Mouse (Mus musculus): ENCODE results near the gene Agfg1.

The Agfg1 gene

GRCm38 (mm10) chr1:82825256-82825655, 14.0 kb upstream of the Agfg1 start:
- no peak for DNase-seq (ENCODE audit: low spot score)

- no peak for DNase-seq (ENCODE audit: low spot score)
Observed at GRCm38 (mm10) chr1:82825783-82826182, 13.5 kb upstream of the Agfg1 start.

GRCm38 (mm10) chr1:82826911-82827310, 12.4 kb upstream of the Agfg1 start:
- no peak for DNase-seq (ENCODE audit: low spot score)

- DNase-seq (ENCODE audit: low spot score), result no peak
Observed at GRCm38 (mm10) chr1:82830771-82831170, 8.5 kb upstream of the Agfg1 start.

GRCm38 (mm10) chr1:82831547-82832240, 7.6 kb upstream of the Agfg1 start:
- DNase-seq (ENCODE audit: low spot score), result no peak

GRCm38 (mm10) chr1:82832495-82833021, 6.7 kb upstream of the Agfg1 start:
- DNase-seq (ENCODE audit: low spot score), result no peak

GRCm38 (mm10) chr1:82833501-82833900, 5.8 kb upstream of the Agfg1 start:
- no peak for DNase-seq (ENCODE audit: low spot score)

- DNase-seq (ENCODE audit: low spot score), result no peak
Observed at GRCm38 (mm10) chr1:82834572-82834971, 4.7 kb upstream of the Agfg1 start.

- no peak for DNase-seq (ENCODE audit: low spot score)
Observed at GRCm38 (mm10) chr1:82836342-82837217, 2.7 kb upstream of the Agfg1 start.

GRCm38 (mm10) chr1:82837579-82837978, 1.7 kb upstream of the Agfg1 start:
- no peak for DNase-seq (ENCODE audit: low spot score)

- no peak for DNase-seq (ENCODE audit: low spot score)
Observed at GRCm38 (mm10) chr1:82838469-82839295, 601 bp upstream of the Agfg1 start.

GRCm38 (mm10) chr1:82839614-82840421, 535 bp downstream of the Agfg1 start:
- DNase-seq (ENCODE audit: low spot score), result no peak

- no peak for DNase-seq (ENCODE audit: low spot score)
Observed at GRCm38 (mm10) chr1:82855729-82856128, 16.4 kb downstream of the Agfg1 start.

- no peak for DNase-seq (ENCODE audit: low spot score)
Observed at GRCm38 (mm10) chr1:82858236-82858635, 19.0 kb downstream of the Agfg1 start.

GRCm38 (mm10) chr1:82860391-82860790, 21.1 kb downstream of the Agfg1 start:
- no peak for DNase-seq (ENCODE audit: low spot score)

- DNase-seq (ENCODE audit: low spot score), result no peak
Observed at GRCm38 (mm10) chr1:82870202-82870601, 30.9 kb downstream of the Agfg1 start.

GRCm38 (mm10) chr1:82879172-82879571, 39.9 kb downstream of the Agfg1 start:
- no peak for DNase-seq (ENCODE audit: low spot score)

GRCm38 (mm10) chr1:82880196-82880595, 40.9 kb downstream of the Agfg1 start:
- DNase-seq (ENCODE audit: low spot score), result no peak

GRCm38 (mm10) chr1:82893269-82893668, 54.0 kb downstream of the Agfg1 start:
- DNase-seq (ENCODE audit: low spot score), result no peak

GRCm38 (mm10) chr1:82900567-82900966, 61.3 kb downstream of the Agfg1 start:
- no peak for DNase-seq (ENCODE audit: low spot score)

GRCm38 (mm10) chr1:82901201-82901600, 61.9 kb downstream of the Agfg1 start:
- no peak for DNase-seq (ENCODE audit: low spot score)

All from urinary bladder, postnatal 10 days (tissue).